Mouse (Mus musculus): ENCODE results near the gene Tymp. TPM values are rescaled to one million over a fixed set of nuclear protein-coding genes. Genes with fewer than 3 reads are reported as not detected.

Gene Tymp
- total and polyA plus RNA-seq, 3 experiments: 0.26 to 9.9 TPM; not detected in 1

- no peak for DNase-seq
Observed at GRCm38 (mm10) chr15:89374340-89374739, 2.5 kb downstream of the Tymp start.

DNA sequence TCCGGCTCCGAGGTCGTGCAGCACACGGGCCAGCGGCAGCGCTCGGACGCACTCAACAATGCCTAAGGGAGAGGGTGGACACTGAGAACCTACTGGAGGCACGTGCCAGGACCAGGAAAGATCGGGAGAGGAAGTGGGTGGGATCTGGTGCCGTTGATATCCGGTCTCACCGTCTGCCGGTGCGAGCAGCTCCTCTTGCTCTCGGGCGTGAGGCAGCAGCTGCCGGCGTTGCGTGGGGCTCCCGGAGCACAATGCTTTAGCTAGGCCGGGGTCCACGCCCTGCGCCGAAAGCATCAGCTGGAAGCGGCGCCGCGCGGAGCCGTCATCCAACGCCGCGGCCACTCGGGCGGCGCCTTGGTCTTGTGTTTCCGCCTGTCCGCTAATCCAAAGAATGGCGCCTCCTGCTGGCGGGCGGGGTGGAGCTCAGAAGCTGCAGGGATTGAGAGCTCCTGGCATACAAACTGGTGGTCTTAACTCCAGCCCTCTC is 3.0 kb downstream of the Tymp start, which contains the start of gene Sco2:
Gene Sco2, minus strand, starts transcription at position 85 of the 487 bp plus-strand sequence.
- DNase-seq: peak; percentile 93

DNA sequence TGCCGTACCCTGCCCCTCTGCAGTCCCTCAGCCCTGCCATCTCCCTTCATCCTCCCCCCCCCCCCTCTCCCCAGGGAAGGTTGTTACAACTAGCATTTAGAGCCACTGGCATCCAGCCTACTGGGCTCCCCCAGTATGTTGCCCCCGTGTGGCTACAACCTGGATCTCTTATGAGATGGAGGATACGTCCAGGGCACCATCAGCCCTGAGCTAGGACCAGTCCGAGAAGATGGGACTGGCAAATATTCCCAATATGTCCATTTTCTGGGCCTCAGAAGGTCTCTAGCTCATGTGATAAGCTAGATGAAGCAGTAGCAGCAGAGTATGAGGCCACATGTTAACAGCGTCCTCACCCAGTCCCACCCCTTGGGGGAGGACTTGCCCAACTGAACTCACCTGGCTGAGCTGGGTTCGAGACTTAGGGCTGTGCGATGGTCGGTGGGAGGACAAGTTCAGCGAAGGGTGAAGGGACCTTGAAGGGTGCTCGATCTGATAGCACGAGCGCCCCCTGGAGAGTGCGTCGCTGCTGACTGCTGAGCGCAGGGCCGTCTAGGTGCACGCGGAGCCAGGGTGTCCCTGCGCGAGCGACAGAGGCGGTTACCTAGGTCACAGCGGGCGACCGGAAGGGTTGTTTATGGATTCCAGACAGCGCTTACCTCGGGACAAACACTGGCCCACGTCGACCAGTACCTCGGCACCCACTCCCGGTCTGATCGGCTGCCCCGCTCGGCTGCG is 3.6 kb downstream of the Tymp start:
- peak; percentile 90 for DNase-seq

GRCm38 (mm10) chr15:89372536-89372935 is 4.3 kb downstream of the Tymp start:
- DNase-seq: no peak

- DNase-seq: no peak
Observed at GRCm38 (mm10) chr15:89372068-89372467, 4.8 kb downstream of the Tymp start.

DNA sequence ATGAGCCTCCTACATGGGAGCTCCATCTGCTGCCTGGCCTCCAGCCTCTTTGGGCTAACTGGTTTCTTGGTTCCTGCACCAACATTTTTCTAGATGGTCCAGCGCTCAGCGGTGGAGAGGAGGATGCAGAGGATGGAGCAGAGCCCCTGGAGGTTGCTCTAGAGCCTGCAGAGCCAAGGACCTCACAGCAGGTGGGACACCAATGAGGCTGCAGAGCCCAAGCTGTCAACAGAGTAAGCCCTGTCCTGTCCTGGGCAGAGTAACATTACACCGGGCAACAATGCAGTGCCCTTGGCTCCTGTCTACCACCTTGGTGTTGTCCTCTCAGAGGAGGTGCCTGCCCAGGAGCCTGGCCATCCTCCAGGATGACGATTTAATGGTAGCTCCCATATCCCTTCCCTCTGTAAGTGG is 11.7 kb downstream of the Tymp start:
- no peak for DNase-seq

DNA sequence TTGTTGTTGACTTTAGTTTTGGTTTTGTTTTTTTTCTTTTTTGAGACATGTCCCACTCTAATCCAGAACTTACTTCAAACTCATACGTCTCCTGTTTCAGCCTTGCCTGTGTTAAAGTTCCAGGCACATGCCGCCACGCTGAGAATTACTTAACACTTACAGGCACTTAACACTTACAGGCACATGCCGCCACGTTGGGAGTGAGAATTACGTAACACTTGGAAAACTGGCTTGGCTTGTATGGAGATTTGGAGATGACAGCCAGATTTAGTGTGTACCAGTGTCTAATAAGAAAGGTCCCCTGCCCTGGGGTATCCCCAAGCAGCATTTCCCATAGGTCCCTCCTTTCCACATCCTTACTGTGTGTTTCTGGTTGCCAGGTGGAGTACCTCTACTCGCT is 13.8 kb downstream of the Tymp start:
- no peak for DNase-seq

GRCm38 (mm10) chr15:89358784-89359183 is 18.1 kb downstream of the Tymp start:
- DNase-seq: no peak

DNA sequence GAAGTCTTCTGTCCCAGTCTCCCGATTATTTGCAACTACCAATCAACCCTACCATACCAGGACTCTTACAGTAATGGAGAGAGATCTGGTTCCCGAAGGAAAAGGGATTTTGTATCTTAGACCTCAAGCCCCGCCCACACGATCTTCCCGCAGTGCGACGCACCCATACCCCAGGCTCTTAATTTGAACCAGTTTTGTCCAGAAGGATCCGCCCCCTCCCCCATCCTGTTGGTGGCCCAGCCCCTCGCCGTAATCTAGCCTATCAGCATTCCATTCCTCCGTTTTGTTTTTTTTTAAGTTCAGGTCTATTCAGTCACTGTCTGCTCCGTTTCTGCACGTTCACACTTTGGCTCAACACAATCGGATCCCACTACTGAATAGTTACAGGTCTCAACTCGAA is 20.5 kb downstream of the Tymp start:
- DNase-seq: peak; percentile 77

DNA sequence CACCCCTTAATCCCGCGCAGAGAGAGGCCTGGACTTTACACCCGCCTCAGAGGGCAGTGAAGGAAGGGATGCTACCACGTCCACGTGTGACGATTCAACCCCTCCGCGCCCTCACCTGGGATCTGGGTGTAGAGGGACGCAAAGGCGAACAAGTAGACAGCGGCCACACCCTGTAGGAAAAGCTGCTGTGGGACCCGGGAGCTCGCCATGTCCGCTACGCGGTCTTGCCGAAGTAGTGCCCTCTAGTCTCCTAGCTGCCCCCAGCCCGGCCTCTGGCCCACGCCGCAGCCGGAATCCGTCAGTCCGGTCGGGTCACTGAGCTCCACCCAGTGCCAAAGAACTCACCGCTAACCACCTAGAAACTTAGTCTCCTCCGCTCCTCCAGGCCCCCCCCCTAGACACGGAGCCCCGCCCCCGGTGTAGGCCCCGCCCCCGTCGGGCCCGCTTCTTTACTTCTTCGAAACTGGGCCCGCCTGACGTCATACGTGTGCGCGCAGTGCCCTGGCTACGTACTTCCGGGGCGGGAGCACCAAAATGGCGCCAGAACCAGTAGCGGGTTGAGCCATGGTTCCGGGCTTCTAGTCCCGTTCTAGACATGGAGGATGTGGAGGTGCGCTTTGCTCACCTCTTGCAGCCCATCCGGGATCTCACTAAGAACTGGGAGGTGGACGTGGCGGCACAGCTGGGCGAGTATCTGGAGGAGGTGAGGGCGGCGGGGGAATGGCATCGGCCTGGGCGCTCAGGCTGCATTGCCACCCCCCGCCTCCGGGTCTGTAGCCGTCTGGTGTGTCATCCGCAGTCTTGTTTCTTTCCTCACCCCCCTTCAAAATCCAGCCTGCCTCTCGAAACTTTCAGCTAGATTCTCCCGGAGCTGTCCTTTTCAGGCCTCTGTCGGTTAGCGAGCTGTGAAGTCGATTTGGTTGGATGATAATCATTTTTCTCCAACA is 21.3 kb downstream of the Tymp start, which contains the start of the genes Lmf2 and Ncaph2:
Gene Lmf2, minus strand, starts transcription at position 419 of the 947 bp plus-strand sequence.
Gene Ncaph2, plus strand, starts transcription at position 479 of the 947 bp plus-strand sequence.
- DNase-seq: peak; percentile 96

GRCm38 (mm10) chr15:89354455-89354854 is 22.4 kb downstream of the Tymp start:
- DNase-seq: no peak

- no peak for DNase-seq
Observed at GRCm38 (mm10) chr15:89353837-89354236, 23.0 kb downstream of the Tymp start.

DNA sequence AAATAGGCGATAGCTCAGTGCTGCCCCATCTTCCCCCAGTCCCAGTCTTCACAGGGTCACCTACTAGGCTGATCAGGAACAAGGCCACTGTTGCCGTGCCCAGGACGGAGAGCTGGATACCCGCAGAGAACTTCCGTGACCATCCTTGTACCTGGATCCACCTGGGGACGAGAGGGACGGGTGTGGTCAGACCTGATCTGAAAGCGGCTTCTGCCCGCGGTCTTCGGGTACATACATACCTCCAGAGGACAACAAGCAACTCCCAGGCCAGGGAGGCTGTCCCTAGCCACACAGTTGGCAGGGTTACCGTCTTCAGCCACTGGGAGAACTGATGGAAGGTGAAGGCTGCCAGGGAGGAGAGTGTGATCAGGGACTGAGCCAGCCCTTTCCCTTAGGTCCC is 24.0 kb downstream of the Tymp start:
- no peak for DNase-seq

DNA sequence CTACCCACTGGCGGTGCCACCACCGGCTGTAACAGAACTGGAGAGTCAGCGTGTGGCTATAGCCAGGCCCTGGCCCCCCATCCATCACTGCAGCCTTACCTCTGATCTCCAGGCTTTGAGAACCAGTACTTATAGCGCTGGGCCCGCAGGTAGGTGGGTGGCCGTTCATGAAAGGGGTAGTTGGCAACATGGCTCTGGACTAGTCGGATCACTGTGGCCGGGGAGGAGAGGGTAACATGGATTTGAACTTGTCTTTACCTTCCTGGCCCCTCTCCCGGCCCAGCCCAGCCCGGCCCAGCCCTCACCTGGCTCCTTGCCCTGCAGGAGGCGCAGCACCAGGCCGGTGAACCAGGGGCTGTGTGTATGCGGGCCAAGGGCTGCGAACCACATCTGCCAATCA is 24.8 kb downstream of the Tymp start:
- DNase-seq: no peak

DNA sequence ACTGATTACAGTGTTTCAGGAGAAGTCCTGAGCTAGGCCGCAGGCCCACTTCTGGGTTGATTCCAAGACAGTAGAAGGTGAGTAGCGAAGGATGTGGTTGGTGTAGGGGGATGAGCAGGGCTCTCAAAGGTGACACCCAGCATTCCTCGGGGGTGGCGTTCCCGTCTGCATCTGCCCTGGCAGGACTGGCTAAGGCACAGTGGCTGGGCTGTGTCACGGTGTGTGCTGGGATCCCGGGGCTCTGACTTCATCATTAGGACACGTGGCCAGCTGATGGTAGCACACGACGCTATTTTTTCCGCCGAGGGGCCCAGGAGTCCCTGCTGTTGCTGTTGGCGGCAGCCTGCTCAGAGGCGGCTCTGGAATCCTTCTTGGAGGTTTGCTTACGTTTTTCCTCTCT is 25.5 kb downstream of the Tymp start:
- DNase-seq: no peak

GRCm38 (mm10) chr15:89350447-89350846 is 26.4 kb downstream of the Tymp start:
- no peak for DNase-seq

DNA sequence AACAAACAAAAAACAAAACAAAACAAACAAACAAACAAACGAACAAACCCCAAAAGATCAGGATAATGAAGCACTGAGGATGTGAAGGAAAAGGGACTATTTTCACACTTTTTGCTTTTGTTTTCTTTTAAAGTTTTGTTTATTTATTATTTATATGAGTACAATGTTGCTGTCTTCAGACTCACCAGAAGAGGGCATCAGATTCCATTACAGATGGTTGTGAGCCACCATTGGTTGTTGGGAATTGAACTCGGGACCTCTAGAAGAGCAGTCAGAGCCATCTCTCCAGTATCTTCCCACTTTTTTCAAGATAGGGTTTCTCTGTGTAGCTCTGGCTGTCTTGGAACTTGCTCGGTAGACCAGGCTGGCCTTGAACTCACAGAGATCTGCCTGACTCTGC is 33.5 kb downstream of the Tymp start:
- no peak for DNase-seq

GRCm38 (mm10) chr15:89341678-89342077 is 35.2 kb downstream of the Tymp start:
- no peak for DNase-seq

DNA sequence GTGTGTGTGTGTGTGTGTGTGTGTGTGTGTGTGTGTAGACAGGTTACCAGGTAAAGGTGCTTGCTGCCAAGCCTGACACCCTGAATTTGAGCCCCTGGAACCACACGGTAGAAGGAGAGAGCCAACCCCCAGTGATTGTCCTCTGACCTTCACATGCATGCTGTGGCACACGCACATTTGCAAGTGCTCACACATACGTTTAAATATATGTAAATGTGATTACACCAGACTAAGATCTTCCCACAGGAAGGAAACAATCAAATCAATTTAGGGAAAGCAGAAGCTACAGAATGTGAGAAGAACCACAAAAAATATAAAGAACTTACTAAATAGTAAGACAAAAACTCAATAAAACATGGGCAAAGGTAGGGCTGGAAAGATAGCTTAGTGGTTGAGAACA is 36.7 kb downstream of the Tymp start:
- DNase-seq: no peak

GRCm38 (mm10) chr15:89339696-89340095 is 37.1 kb downstream of the Tymp start:
- no peak for DNase-seq

- DNase-seq: no peak
Observed at GRCm38 (mm10) chr15:89336422-89336821, 40.4 kb downstream of the Tymp start.

- no peak for DNase-seq
Observed at GRCm38 (mm10) chr15:89334774-89335537, 41.9 kb downstream of the Tymp start.
